ENCODE assay signal across 26 mouse cellular contexts in genomic region chr8:85396432-85397079, GRCm38 (mm10). TPM values are rescaled to one million over a fixed set of nuclear protein-coding genes. Genes with fewer than 3 reads are reported as not detected.
DNase-seq lines count a peak whose midpoint lies in the region; ATAC-seq lines count a peak whose summit lies in the region.
"Had no signal": no experiment of that assay in that cellular context is flagged by ENCODE, and none has a peak within 500 bp of the region (broad histone marks: within the 10 kb centered on the region; RNA-seq: fewer than 3 reads in every experiment).

No protein-coding gene starts in this region.

- H3K4me3 ChIP-seq in heart, embryonic 13.5 days: no peak overlapping the region
- H3K4me3 ChIP-seq in liver, embryonic 16.5 days (ENCODE audit: low read depth, low read length): peak overlapping the region; percentile 27; the same call in 1 of the 2 replicates
- H3K4me3 ChIP-seq: heart, adult 2 months; kidney, embryonic 15.5 days; limb, embryonic 15.5 days; neural tube, embryonic 15.5 days; stomach, embryonic 15.5 days had no signal

- H3K4me2 ChIP-seq in heart, embryonic 13.5 days: no peak overlapping the region
- H3K4me2 ChIP-seq in liver, embryonic 16.5 days (ENCODE audit: low read depth, low read length): peak overlapping the region; percentile 49
- H3K4me2 ChIP-seq: kidney, embryonic 15.5 days; limb, embryonic 15.5 days; neural tube, embryonic 15.5 days; stomach, embryonic 15.5 days had no signal

- no peak for DNase-seq in heart, postnatal 25 days (ENCODE audit: low spot score)
- no peak for DNase-seq in adrenal gland, adult 8-10 months
- DNase-seq in right cerebral cortex, postnatal 25 days: no peak
- no peak for DNase-seq in urinary bladder, postnatal 4 days (ENCODE audit: low spot score in 2 of 2)
- DNase-seq: adrenal gland, adult 2 months; B cell, adult 2 months; cerebellum, postnatal 10 days; embryo, embryonic 11 days; heart, adult 2 months; heart, postnatal 14 days; kidney, postnatal 4 days; layer of hippocampus, adult 9-11 months; right cerebral cortex, postnatal 14 days; thymus, adult 18-20 months; thymus, postnatal 4 days had no signal

- no peaks in the 10 kb centered on the region for H3K27me3 ChIP-seq in heart, embryonic 13.5 days (replicated peaks)
- no peaks in the 10 kb centered on the region for H3K27me3 ChIP-seq in liver, embryonic 16.5 days (ENCODE audit: control insufficient read depth, insufficient read depth, low read depth, low read length)
- H3K27me3 ChIP-seq: kidney, embryonic 15.5 days; limb, embryonic 15.5 days; neural tube, embryonic 15.5 days; stomach, embryonic 15.5 days had no signal

- intact Hi-C loops in heart, postnatal 25 days (cut with DNase I): loop anchor here (5.0 kb wide), 2 partner anchors 34 to 79 kb away; no protein-coding TSS in a partner anchor

- peak overlapping the region; percentile 54; the same call in 1 of the 2 replicates for H3K27ac ChIP-seq in heart, embryonic 13.5 days (replicated peaks)
- peak overlapping the region; percentile 82 for H3K27ac ChIP-seq in liver, embryonic 16.5 days (ENCODE audit: low read length)
- H3K27ac ChIP-seq: heart, adult 2 months; kidney, embryonic 15.5 days; limb, embryonic 15.5 days; neural tube, embryonic 15.5 days; stomach, embryonic 15.5 days had no signal

- H3K9ac ChIP-seq in heart, embryonic 13.5 days: no peak overlapping the region
- peak overlapping the region; percentile 45 for H3K9ac ChIP-seq in liver, embryonic 16.5 days (ENCODE audit: low read depth, low read length)
- H3K9ac ChIP-seq: kidney, embryonic 15.5 days; limb, embryonic 15.5 days; neural tube, embryonic 15.5 days; stomach, embryonic 15.5 days had no signal

- no peak for ATAC-seq in heart, embryonic 13.5 days (ENCODE audit: extremely low read depth, insufficient number of reproducible peaks, low FRiP score, low TSS enrichment)
- ATAC-seq in granulocyte monocyte progenitor cell, adult 5-6 weeks (replicated peaks; ENCODE audit: poor library complexity, severe bottlenecking): peak; percentile 44
- ATAC-seq in liver, embryonic 16.5 days (ENCODE audit: low read depth): peak; percentile 48
- ATAC-seq: hindbrain, embryonic 16.5 days; intestine, embryonic 16.5 days; lung, postnatal 0 days; midbrain, embryonic 16.5 days had no signal

- WGBS in heart, embryonic 13.5 days: 64% methylated on average over 5 of the region's 5 CpGs
- 22% methylated on average over 5 of the region's 5 CpGs for WGBS in liver, embryonic 16.5 days (ENCODE audit: insufficient replicate concordance)

- peaks cover 36% of the 10 kb centered on the region for H3K4me1 ChIP-seq in heart, embryonic 13.5 days
- peaks cover 36% of the 10 kb centered on the region for H3K4me1 ChIP-seq in liver, embryonic 16.5 days (ENCODE audit: control insufficient read depth, low read depth, low read length)
- H3K4me1 ChIP-seq: limb, embryonic 15.5 days; neural tube, embryonic 15.5 days; stomach, embryonic 15.5 days had no signal

- no peaks in the 10 kb centered on the region for H3K36me3 ChIP-seq in heart, embryonic 13.5 days
- H3K36me3 ChIP-seq in liver, embryonic 16.5 days (ENCODE audit: control insufficient read depth, insufficient read depth): no peaks in the 10 kb centered on the region
- H3K36me3 ChIP-seq: kidney, embryonic 15.5 days; limb, embryonic 15.5 days; neural tube, embryonic 15.5 days; stomach, embryonic 15.5 days had no signal

- no peaks in the 10 kb centered on the region; the same call in 1 of the 2 replicates for H3K9me3 ChIP-seq in heart, embryonic 13.5 days
- no peaks in the 10 kb centered on the region for H3K9me3 ChIP-seq in liver, embryonic 16.5 days (replicated peaks; ENCODE audit: control insufficient read depth, low read length)
- H3K9me3 ChIP-seq: kidney, embryonic 15.5 days; limb, embryonic 15.5 days; neural tube, embryonic 15.5 days; stomach, embryonic 15.5 days had no signal

RNA-seq across cellular contexts. Expression of gene Mylk3, which starts 10.4 kb away (rescaled TPM):
- 197 and 216 TPM in 2 replicates for polyA plus RNA-seq in heart, embryonic 13.5 days (2015; fragmentation: Nextera tagmentation; extraction: Ambion mirVana)
- 100 to 1,000 TPM; 367 to 440 TPM for total RNA-seq in heart, postnatal 25 days (2021)
- total RNA-seq in granulocyte monocyte progenitor cell, adult 5-6 weeks (2014; fragmentation: Nextera tagmentation): 0.60 and 1.4 TPM in 2 replicates
- 1.6 and 1.9 TPM in 2 replicates for total RNA-seq in granulocyte monocyte progenitor cell, adult 5-6 weeks (2017)
- 66.3 and 66.8 TPM in 2 replicates for polyA plus RNA-seq in liver, embryonic 16.5 days (2015; fragmentation: Nextera tagmentation; extraction: Ambion mirVana)
- 1 to 10 TPM in 1 of 4 experiments, under 1 TPM in 3; 0.16 to 1.8 (median 0.60) TPM for total RNA-seq in adrenal gland, adult 8-10 months (2022)

RNA-seq across cellular contexts. Expression of gene 4921524J17Rik, which starts 36.1 kb away (rescaled TPM):
- 52.9 and 62.3 TPM in 2 replicates for polyA plus RNA-seq in heart, embryonic 13.5 days (2015; fragmentation: Nextera tagmentation; extraction: Ambion mirVana)
- total RNA-seq in heart, postnatal 25 days (2021): 10 to 100 TPM; 21.6 to 25.2 TPM
- 11.2 and 25.9 TPM in 2 replicates for total RNA-seq in granulocyte monocyte progenitor cell, adult 5-6 weeks (2014; fragmentation: Nextera tagmentation)
- total RNA-seq in granulocyte monocyte progenitor cell, adult 5-6 weeks (2017): 38.7 and 52.3 TPM in 2 replicates
- 14.5 and 17.0 TPM in 2 replicates for polyA plus RNA-seq in liver, embryonic 16.5 days (2015; fragmentation: Nextera tagmentation; extraction: Ambion mirVana)
- 10 to 100 TPM; 21.4 to 45.0 (median 27.9) TPM for total RNA-seq in adrenal gland, adult 8-10 months (2022)

Comparison
In these comparisons a context has a peak if more than half of its experiments do, and no peak if none do; other contexts are left out.
1. RNA of gene Mylk3, which starts 10.4 kb away (total RNA-seq): 367 to 440 TPM in heart, postnatal 25 days; 0.60 to 1.9 TPM in granulocyte monocyte progenitor cell, adult 5-6 weeks and 0.16 to 1.8 TPM in adrenal gland, adult 8-10 months; every median in the first group is over 100 times any median in the second.